Mouse (Mus musculus): ENCODE data around the gene Slc38a1. TPM values are rescaled to one million over a fixed set of nuclear protein-coding genes. Genes with fewer than 3 reads are reported as not detected.

The Slc38a1 gene
- polyA plus RNA-seq, 1 experiment from 2014 or later: 158 TPM

DNA sequence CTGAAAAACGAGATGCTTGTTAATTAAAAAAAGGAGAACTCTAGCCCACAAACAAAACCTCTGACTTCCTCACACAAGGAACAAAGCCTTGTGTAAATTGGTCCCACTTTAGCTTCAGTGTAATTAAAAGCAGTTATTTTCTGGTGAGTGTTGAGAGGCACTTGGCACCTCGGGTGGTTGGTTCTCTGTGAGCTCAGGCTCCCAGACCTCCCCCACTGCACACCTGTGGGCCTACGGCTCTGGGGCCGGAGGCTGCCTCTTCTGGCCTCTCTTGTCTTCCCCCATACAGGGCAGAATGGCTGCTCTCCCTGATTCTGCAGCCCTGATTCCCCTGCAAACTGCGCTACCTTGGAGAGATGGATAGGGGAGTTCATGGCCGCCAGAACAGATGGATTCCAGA lies 49.3 kb downstream of the Slc38a1 start:
- Histone ChIP-seq H3K4me3 (replicated peaks; ENCODE audit: low read length) (no peak overlapping the region), H3K9me3 (ENCODE audit: control insufficient read depth, low read length) (no peaks in the 10 kb centered on the region), H3K36me3 (ENCODE audit: control insufficient read depth, insufficient read depth) (no peaks in the 10 kb centered on the region; the same call in 1 of the 2 replicates), H3K27me3 (replicated peaks; ENCODE audit: control insufficient read depth, insufficient read depth, low read length) (no peaks in the 10 kb centered on the region), H3K4me2 (ENCODE audit: low read length) (no peak overlapping the region), H3K4me1 (replicated peaks; ENCODE audit: control insufficient read depth, insufficient read depth, low read length) (peaks cover 24% of the 10 kb centered on the region), H3K9ac (replicated peaks; ENCODE audit: low read depth, low read length) (no peak overlapping the region), H3K27ac (ENCODE audit: low read length) (0 out of 2 replicates have a peak overlapping the region, but pooled peaks have one; percentile 20)
- WGBS: 34% methylated on average over 6 of the region's 6 CpGs
- ATAC-seq: no peak

DNA sequence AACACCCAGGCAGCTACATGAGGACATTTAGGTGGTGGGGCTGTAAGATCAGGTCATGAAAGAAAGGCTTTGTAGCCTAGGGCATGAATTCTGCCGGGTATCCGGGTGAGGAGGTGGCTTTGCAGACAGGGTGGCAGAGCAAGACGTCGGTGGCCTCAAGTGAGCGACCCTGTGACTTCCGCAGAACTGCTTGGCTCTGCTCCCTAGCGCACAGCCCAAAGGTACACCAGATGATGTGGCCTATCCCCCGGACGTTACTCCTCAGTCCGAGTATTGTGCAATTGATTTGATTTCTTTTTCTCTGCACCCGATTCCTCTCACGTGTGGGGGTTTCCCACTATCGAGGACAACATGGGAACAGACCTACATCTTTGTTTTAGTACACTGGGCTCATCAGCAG lies 49.7 kb downstream of the Slc38a1 start:
- ATAC-seq: no peak
- WGBS: 56% methylated on average over 13 of the region's 13 CpGs
- no peak overlapping the region for H3K4me3 ChIP-seq (replicated peaks; ENCODE audit: low read length)
- H3K27me3 ChIP-seq (replicated peaks; ENCODE audit: control insufficient read depth, insufficient read depth, low read length): no peaks in the 10 kb centered on the region
- no peak overlapping the region for H3K4me2 ChIP-seq (ENCODE audit: low read length)
- H3K9me3 ChIP-seq (ENCODE audit: control insufficient read depth, low read length): no peaks in the 10 kb centered on the region
- H3K36me3 ChIP-seq (ENCODE audit: control insufficient read depth, insufficient read depth): no peaks in the 10 kb centered on the region; the same call in 1 of the 2 replicates
- no peak overlapping the region for H3K27ac ChIP-seq (ENCODE audit: low read length)
- no peak overlapping the region for H3K9ac ChIP-seq (replicated peaks; ENCODE audit: low read depth, low read length)
- H3K4me1 ChIP-seq (replicated peaks; ENCODE audit: control insufficient read depth, insufficient read depth, low read length): peaks cover 24% of the 10 kb centered on the region

DNA sequence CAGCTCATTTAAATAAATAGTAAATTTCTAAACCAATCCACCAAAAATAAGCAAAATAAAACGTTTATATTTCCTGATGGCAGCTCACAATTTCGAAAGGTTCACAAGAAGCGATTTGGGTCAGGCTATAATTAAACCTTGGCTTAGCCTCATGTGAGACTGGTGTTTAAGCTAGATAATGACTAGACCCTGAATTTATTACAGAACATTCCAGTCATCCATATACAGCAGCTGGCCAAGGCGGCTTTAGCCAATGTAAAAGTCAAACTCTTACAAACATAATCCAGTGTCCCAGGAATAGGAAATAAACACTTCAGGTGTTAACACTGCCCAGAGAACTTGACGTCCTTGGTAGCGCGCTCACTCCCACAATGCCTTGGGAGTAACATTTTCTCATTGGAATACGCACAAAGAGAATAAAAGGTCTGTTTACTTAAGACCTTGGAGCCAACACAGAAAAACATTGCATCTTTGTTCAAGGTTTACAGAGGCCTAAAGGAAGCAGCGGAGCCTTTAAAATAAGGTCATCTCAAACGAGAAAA lies 50.8 kb downstream of the Slc38a1 start:
- no peak for ATAC-seq
- no peak overlapping the region for H3K4me3 ChIP-seq (replicated peaks; ENCODE audit: low read length)
- peaks cover 31% of the 10 kb centered on the region for H3K4me1 ChIP-seq (replicated peaks; ENCODE audit: control insufficient read depth, insufficient read depth, low read length)
- WGBS: 65% methylated on average over 10 of the region's 10 CpGs
- H3K9me3 ChIP-seq (ENCODE audit: control insufficient read depth, low read length): no peaks in the 10 kb centered on the region
- H3K36me3 ChIP-seq (ENCODE audit: control insufficient read depth, insufficient read depth): peaks cover under 1% of the 10 kb centered on the region; the same call in 1 of the 2 replicates
- H3K4me2 ChIP-seq (ENCODE audit: low read length): no peak overlapping the region
- no peak overlapping the region for H3K27ac ChIP-seq (ENCODE audit: low read length)
- H3K27me3 ChIP-seq (replicated peaks; ENCODE audit: control insufficient read depth, insufficient read depth, low read length): no peaks in the 10 kb centered on the region
- no peak overlapping the region for H3K9ac ChIP-seq (replicated peaks; ENCODE audit: low read depth, low read length)

DNA sequence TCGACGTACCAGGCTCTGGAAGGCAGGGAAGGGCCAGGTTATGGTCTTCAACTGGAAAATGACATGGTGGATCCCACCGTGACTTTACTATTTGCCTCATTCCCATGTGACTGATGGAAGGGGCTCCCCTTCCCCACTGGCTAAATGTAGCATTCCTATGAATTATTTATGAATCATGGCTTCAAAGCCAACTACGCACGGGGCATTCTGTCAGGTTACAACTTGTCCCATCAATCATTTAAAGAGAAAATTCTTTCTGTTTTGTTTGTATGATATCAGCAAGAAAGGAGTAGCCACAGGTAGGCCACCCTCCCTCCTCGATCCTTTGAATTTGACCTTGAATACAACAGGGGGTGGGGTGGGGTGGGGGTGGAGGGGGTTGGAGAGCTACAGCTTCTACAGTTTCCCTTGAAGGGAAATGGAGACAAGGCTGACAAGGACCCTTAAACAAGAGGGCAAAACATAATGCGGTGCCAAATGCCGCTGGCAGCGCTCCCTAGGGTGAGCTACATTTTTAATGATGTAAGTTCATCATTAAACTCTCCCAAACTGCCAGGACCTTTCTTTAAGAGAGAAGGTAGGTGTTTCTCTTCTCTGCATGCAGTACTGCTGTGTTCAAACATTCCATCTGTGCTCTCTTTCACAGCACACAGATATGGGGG lies 53.6 kb downstream of the Slc38a1 start:
- peak; percentile 14; the same call in 1 of the 2 replicates for ATAC-seq
- H3K9me3 ChIP-seq (ENCODE audit: control insufficient read depth, low read length): no peaks in the 10 kb centered on the region
- H3K4me2 ChIP-seq (ENCODE audit: low read length): no peak overlapping the region
- no peak overlapping the region for H3K27ac ChIP-seq (ENCODE audit: low read length)
- H3K4me3 ChIP-seq (replicated peaks; ENCODE audit: low read length): no peak overlapping the region
- WGBS: 37% methylated on average over 9 of the region's 9 CpGs
- peaks cover 27% of the 10 kb centered on the region for H3K4me1 ChIP-seq (replicated peaks; ENCODE audit: control insufficient read depth, insufficient read depth, low read length)
- peaks cover 25% of the 10 kb centered on the region for H3K36me3 ChIP-seq (ENCODE audit: control insufficient read depth, insufficient read depth)
- H3K27me3 ChIP-seq (replicated peaks; ENCODE audit: control insufficient read depth, insufficient read depth, low read length): no peaks in the 10 kb centered on the region
- H3K9ac ChIP-seq (replicated peaks; ENCODE audit: low read depth, low read length): no peak overlapping the region

DNA sequence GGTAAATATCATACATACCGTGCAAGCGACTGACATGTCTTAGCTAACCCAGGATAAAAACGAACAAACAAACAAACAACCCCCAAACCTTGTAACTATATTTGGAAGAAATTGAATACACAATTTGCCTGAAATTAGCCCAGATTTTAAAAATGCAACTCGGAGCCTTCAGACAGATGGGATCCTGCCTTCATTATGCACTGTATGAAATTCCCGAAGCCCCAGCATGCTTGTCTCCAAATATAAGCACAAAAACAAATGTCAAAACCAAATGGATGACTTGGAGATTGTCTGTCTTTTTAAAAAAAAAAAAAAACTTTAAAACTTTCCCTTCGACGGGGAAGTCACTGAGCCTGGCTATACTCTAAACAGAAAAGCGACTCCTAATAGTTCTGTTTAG lies 54.7 kb downstream of the Slc38a1 start:
- peaks cover 32% of the 10 kb centered on the region for H3K36me3 ChIP-seq (ENCODE audit: control insufficient read depth, insufficient read depth)

DNA sequence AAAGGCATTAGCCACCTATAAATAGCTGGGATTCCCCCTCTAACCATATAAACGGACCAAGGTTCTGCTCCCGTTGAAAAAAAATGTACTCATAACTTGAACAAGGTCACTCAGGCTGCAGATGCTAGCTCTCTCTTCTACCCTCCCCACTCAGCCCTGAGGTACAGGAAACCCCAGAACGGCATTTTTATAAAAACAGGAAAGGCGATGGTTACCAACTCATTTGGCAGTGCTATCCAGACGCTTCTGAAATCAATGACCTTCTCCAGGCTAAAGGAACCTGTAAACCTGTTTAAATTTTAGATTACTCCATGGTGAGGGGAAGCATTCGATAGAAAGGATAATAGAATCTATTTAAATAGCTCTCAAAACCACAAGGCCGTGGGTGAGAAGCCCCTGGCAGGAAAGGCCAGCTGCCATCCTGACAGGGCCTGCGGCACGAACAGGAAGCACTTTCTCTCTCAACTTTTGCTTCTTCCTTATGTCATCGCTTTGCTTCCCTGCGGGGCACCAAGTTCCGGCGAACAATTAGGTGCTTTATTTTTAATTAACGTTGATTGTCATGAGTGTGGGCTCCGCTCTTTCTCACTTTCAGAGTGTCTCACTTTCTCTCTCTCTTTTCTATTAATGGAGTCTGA lies 59.2 kb downstream of the Slc38a1 start:
- no peaks in the 10 kb centered on the region for H3K9me3 ChIP-seq (ENCODE audit: control insufficient read depth, low read length)
- H3K4me1 ChIP-seq (replicated peaks; ENCODE audit: control insufficient read depth, insufficient read depth, low read length): peaks cover 7% of the 10 kb centered on the region
- H3K9ac ChIP-seq (replicated peaks; ENCODE audit: low read depth, low read length): no peak overlapping the region
- H3K27ac ChIP-seq (ENCODE audit: low read length): no peak overlapping the region
- no peak for ATAC-seq
- no peak overlapping the region for H3K4me2 ChIP-seq (ENCODE audit: low read length)
- H3K4me3 ChIP-seq (replicated peaks; ENCODE audit: low read length): no peak overlapping the region
- H3K27me3 ChIP-seq (replicated peaks; ENCODE audit: control insufficient read depth, insufficient read depth, low read length): no peaks in the 10 kb centered on the region
- H3K36me3 ChIP-seq (ENCODE audit: control insufficient read depth, insufficient read depth): peaks cover 45% of the 10 kb centered on the region
- 88% methylated on average over 15 of the region's 15 CpGs for WGBS

More for the DNA sequence above, 54.7 kb downstream of the Slc38a1 start:
- Histone ChIP-seq H3K4me1 (replicated peaks; ENCODE audit: control insufficient read depth, insufficient read depth, low read length) (peaks cover 19% of the 10 kb centered on the region), H3K27me3 (replicated peaks; ENCODE audit: control insufficient read depth, insufficient read depth, low read length) (no peaks in the 10 kb centered on the region), H3K27ac (ENCODE audit: low read length) (no peak overlapping the region), H3K4me2 (ENCODE audit: low read length) (no peak overlapping the region), H3K9ac (replicated peaks; ENCODE audit: low read depth, low read length) (no peak overlapping the region), H3K4me3 (replicated peaks; ENCODE audit: low read length) (no peak overlapping the region), H3K9me3 (ENCODE audit: control insufficient read depth, low read length) (no peaks in the 10 kb centered on the region)
- ATAC-seq: peak; percentile 66; the same call in 1 of the 2 replicates
- 65% methylated on average over 8 of the region's 8 CpGs for WGBS

DNA sequence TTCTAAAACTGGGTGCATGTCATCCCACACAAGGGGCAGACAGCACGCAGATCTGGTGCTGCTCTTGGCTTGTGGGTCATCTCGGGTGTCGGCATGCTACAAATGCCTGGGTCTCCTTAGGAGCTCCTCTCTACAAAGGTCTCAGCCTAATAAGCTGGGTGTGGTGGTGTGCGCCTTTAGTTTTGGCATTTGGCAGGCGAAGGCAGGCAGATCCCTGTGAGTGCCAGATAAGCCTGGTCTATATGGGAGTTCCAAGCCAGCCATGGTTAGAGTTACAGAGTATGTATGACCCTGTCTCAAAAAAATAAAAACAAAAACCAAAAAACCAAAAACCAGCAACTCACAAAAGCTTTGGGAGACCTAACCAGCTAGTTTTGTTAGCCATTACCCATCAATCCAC lies 65.7 kb downstream of the Slc38a1 start:
- H3K4me3 ChIP-seq (replicated peaks; ENCODE audit: low read length): no peak overlapping the region
- no peaks in the 10 kb centered on the region for H3K4me1 ChIP-seq (replicated peaks; ENCODE audit: control insufficient read depth, insufficient read depth, low read length)
- no peak overlapping the region for H3K9ac ChIP-seq (replicated peaks; ENCODE audit: low read depth, low read length)
- no peaks in the 10 kb centered on the region for H3K9me3 ChIP-seq (ENCODE audit: control insufficient read depth, low read length)
- no peaks in the 10 kb centered on the region for H3K27me3 ChIP-seq (replicated peaks; ENCODE audit: control insufficient read depth, insufficient read depth, low read length)
- no peak overlapping the region for H3K27ac ChIP-seq (ENCODE audit: low read length)
- no peak overlapping the region for H3K4me2 ChIP-seq (ENCODE audit: low read length)
- WGBS: 93% methylated on average over 5 of the region's 5 CpGs
- no peak for ATAC-seq
- peaks cover 47% of the 10 kb centered on the region for H3K36me3 ChIP-seq (ENCODE audit: control insufficient read depth, insufficient read depth)

DNA sequence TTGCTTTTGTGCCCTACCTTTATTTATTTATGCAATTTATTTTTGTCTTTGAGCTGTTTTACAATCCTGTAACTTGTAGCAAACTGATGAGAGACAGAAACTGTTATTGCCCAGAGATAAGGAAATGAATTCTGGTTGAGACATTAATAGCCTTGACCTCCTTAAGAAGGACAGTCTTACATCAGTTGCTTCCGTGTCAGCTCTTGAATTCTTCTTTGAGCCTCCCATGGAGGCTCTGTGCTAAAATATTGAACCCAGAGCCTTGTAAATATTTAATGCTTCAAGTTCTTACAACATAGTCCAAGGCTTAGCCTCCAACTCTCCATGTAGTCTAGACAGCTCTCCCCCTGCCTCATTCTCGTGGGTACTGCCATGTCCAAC lies 73.7 kb downstream of the Slc38a1 start:
- no peak for ATAC-seq
- WGBS: 80% methylated on average over 2 of the region's 2 CpGs

DNA sequence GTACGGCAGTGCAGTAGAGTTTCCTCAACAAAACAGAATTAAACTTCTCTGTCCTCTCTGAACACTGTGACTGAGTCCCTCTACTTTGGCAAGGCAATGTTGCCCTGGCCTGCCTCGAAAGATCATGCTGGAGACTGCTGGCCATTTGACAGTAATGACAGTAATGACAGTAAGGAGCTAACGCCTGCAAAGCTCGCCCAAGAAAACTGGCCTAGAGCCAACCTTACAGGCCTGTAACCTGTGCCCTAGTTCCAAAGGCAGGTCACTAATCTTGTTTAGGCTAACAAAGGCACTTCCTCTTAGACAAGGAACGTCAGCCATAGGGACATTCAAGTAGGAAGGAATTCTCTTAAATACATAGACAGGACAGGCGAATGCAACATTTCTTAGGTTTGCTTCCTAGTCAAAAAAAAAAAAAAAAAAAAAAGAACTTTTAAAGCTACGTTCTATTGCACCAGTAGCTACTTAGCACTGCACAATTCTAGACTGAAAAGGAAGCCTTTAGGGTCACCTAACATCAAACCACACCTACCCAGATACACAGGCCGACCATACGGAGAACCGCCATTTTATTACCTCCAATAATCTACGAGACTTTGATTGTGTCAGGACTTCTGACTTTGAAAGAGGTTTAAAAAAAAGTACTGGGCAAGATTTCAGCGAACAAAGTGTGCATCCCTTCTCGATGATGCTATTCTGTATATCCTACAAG lies 74.3 kb downstream of the Slc38a1 start:
- Histone ChIP-seq H3K4me2 (ENCODE audit: low read length) (no peak overlapping the region), H3K36me3 (ENCODE audit: control insufficient read depth, insufficient read depth) (no peaks in the 10 kb centered on the region), H3K9ac (replicated peaks; ENCODE audit: low read depth, low read length) (no peak overlapping the region), H3K27me3 (replicated peaks; ENCODE audit: control insufficient read depth, insufficient read depth, low read length) (no peaks in the 10 kb centered on the region), H3K4me3 (replicated peaks; ENCODE audit: low read length) (no peak overlapping the region), H3K9me3 (ENCODE audit: control insufficient read depth, low read length) (no peaks in the 10 kb centered on the region), H3K4me1 (replicated peaks; ENCODE audit: control insufficient read depth, insufficient read depth, low read length) (no peaks in the 10 kb centered on the region), H3K27ac (ENCODE audit: low read length) (no peak overlapping the region)
- ATAC-seq: no peak
- WGBS: 72% methylated on average over 13 of the region's 13 CpGs

More for the DNA sequence above, 73.7 kb downstream of the Slc38a1 start:
- H3K4me2 ChIP-seq (ENCODE audit: low read length): no peak overlapping the region
- no peaks in the 10 kb centered on the region for H3K9me3 ChIP-seq (ENCODE audit: control insufficient read depth, low read length)
- H3K9ac ChIP-seq (replicated peaks; ENCODE audit: low read depth, low read length): no peak overlapping the region
- no peaks in the 10 kb centered on the region for H3K27me3 ChIP-seq (replicated peaks; ENCODE audit: control insufficient read depth, insufficient read depth, low read length)
- no peaks in the 10 kb centered on the region for H3K4me1 ChIP-seq (replicated peaks; ENCODE audit: control insufficient read depth, insufficient read depth, low read length)
- H3K36me3 ChIP-seq (ENCODE audit: control insufficient read depth, insufficient read depth): 0 out of 2 replicates have a peak, but pooled peaks cover under 1% of the 10 kb centered on the region
- H3K4me3 ChIP-seq (replicated peaks; ENCODE audit: low read length): no peak overlapping the region
- H3K27ac ChIP-seq (ENCODE audit: low read length): no peak overlapping the region

Data from forebrain, embryonic 16.5 days (tissue).